Mouse (Mus musculus) large intestine, adult 2 months (tissue): ENCODE measurements around the gene Armc6. TPM values are rescaled to one million over a fixed set of nuclear protein-coding genes. Genes with fewer than 3 reads are reported as not detected.

ENCODE experiments used
- polyA plus RNA-seq: library from polyadenylated mRNA; depleted of rRNA; stranded (reverse); fragments of >200 nt; gene quantifications from 2 replicates; pipeline ENCODE4 v1.2.3, GENCODE M21; 2012; rRNA removed

Armc6 gene
- polyA plus RNA-seq, 1 experiment: 15.2 TPM

Other genes with a start within 250 kb of the Armc6 start
- gene Gatad2a, start 238.1 kb downstream of the Armc6 start, polyA plus RNA-seq: 45.2 and 73.1 TPM in 2 replicates
- 52.0 and 84.9 TPM in 2 replicates for gene Mau2, start 191.7 kb downstream of the Armc6 start, polyA plus RNA-seq
- gene Sugp1, start 191.7 kb downstream of the Armc6 start, polyA plus RNA-seq: 10.8 and 11.1 TPM in 2 replicates
- gene Tm6sf2, start 161.5 kb downstream of the Armc6 start, polyA plus RNA-seq: 458 and 745 TPM in 2 replicates
- 0.42 and 0.70 TPM in 2 replicates for gene Hapln4, start 151.0 kb downstream of the Armc6 start, polyA plus RNA-seq
- gene Ncan, start 113.6 kb downstream of the Armc6 start, polyA plus RNA-seq: 0.06 and 0.10 TPM in 2 replicates
- gene Nr2c2ap, start 103.1 kb downstream of the Armc6 start, polyA plus RNA-seq: 23.2 and 25.3 TPM in 2 replicates
- gene Rfxank, start 95.3 kb downstream of the Armc6 start, polyA plus RNA-seq: 22.5 and 32.6 TPM in 2 replicates
- 69.2 and 73.2 TPM in 2 replicates for gene Borcs8, start 95.0 kb downstream of the Armc6 start, polyA plus RNA-seq
- gene Mef2b, start 94.8 kb downstream of the Armc6 start, polyA plus RNA-seq: 3.0 and 4.9 TPM in 2 replicates
- gene Tmem161a, start 62.1 kb downstream of the Armc6 start, polyA plus RNA-seq: 52.9 and 69.2 TPM in 2 replicates
- gene Slc25a42, start 22.2 kb downstream of the Armc6 start, polyA plus RNA-seq: 15.5 and 23.1 TPM in 2 replicates
- 20.2 and 28.8 TPM in 2 replicates for gene Sugp2, start 240 bp downstream of the Armc6 start, polyA plus RNA-seq
- gene Homer3, start 48.4 kb upstream of the Armc6 start, polyA plus RNA-seq: 5.8 and 6.7 TPM in 2 replicates
- gene Ddx49, start 68.0 kb upstream of the Armc6 start, polyA plus RNA-seq: 40.9 and 57.8 TPM in 2 replicates
- gene Cope, start 68.1 kb upstream of the Armc6 start, polyA plus RNA-seq: 438 and 500 TPM in 2 replicates
- 0.36 and 0.64 TPM in 2 replicates for gene Cers1, start 81.3 kb upstream of the Armc6 start, polyA plus RNA-seq
- 0.14 and 0.26 TPM in 2 replicates for gene Gdf1, start 95.4 kb upstream of the Armc6 start, polyA plus RNA-seq
- gene Upf1, start 118.8 kb upstream of the Armc6 start, polyA plus RNA-seq: 24.5 and 35.3 TPM in 2 replicates
- gene Comp, start 139.1 kb upstream of the Armc6 start, polyA plus RNA-seq: 0.15 and 0.25 TPM in 2 replicates
- 7.6 and 9.3 TPM in 2 replicates for gene Crtc1, start 205.1 kb upstream of the Armc6 start, polyA plus RNA-seq
- 16.8 and 22.1 TPM in 2 replicates for gene Klhl26, start 242.5 kb upstream of the Armc6 start, polyA plus RNA-seq